Mouse (Mus musculus) spleen, adult 2 months (tissue): ENCODE results near the gene Tbc1d14.

Experiments used
- CTCF ChIP-seq: fragments of 200-500 bp; IDR thresholded peaks from 2 replicates; pipeline ENCODE4 v1.5.1; 2011; ENCODE audit warnings: mild to moderate bottlenecking, inconsistent platforms; ENCODE audit not compliant: insufficient read depth, insufficient read length, insufficient replicate concordance; ENCODE audit errors: extremely low read depth
- POLR2A ChIP-seq: fragments of 200-500 bp; IDR thresholded peaks from 2 replicates; pipeline ENCODE4 v1.6.1; 2011; ENCODE audit warnings: low read depth, low read length, inconsistent platforms

GRCm38 (mm10) chr5:36525216-36525615 lies 67.9 kb downstream of the Tbc1d14 start:
- TF ChIP-seq CTCF (no peak), POLR2A (no peak)
